Mouse (Mus musculus): ENCODE measurements at regions not wholly inside any gene's neighbourhood (a gene's known extent, or its start where the extent isn't known, plus 50 kb on each side); places are given as distances from the start of the nearest gene placed in this dataset.

- 74% methylated on average over 2 of the region's 2 CpGs for WGBS
- H3K27me3 ChIP-seq (ENCODE audit: control insufficient read depth, insufficient read depth, low read depth, low read length), result no peaks in the 10 kb centered on the region
- no peak for ATAC-seq
- H3K36me3 ChIP-seq (ENCODE audit: control insufficient read depth, insufficient read depth, low read length), result no peaks in the 10 kb centered on the region
- no peaks in the 10 kb centered on the region for H3K4me1 ChIP-seq (ENCODE audit: control insufficient read depth, insufficient read depth, low read length)
- no peak overlapping the region for H3K9ac ChIP-seq (ENCODE audit: low read depth, low read length)
- H3K27ac ChIP-seq (ENCODE audit: low read length), result no peak overlapping the region
- H3K4me3 ChIP-seq (ENCODE audit: low read depth, low read length), result no peak overlapping the region
- H3K4me2 ChIP-seq (ENCODE audit: low read length), result no peak overlapping the region
- no peaks in the 10 kb centered on the region for H3K9me3 ChIP-seq (replicated peaks; ENCODE audit: control insufficient read depth, low read length, poor library complexity, severe bottlenecking)
Measured at GRCm38 (mm10) chr2:50627501-50627900, 330.9 kb upstream of the Mmadhc start.

DNA sequence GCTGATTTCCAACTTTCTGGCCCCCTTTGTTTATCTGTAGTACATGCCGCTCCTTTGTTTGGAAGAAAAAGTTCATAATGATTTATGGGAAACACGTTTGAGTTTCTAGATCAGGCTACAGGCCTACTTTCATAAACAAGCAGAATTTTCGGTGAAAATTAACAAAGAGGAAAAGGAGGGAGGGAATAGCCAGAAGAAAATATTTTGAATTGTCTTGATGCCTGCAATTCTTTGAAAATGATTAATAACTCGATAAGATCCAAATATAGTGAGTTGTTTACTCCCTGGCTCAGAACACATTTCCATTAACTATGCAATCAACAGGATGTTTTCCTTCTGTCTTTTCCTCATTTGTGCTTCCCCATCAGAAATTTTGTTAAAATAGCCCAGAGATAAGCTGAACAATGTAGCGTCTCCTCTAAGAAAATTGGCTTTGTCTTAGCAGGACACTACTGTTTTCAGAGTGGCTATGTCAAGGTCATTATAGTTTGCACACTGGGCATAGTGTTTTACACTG is 328.7 kb upstream of the Mmadhc start:
- Histone ChIP-seq H3K4me2 (ENCODE audit: low read length) (no peak overlapping the region), H3K9ac (ENCODE audit: low read depth, low read length) (no peak overlapping the region), H3K36me3 (ENCODE audit: control insufficient read depth, insufficient read depth, low read length) (no peaks in the 10 kb centered on the region), H3K27me3 (ENCODE audit: control insufficient read depth, insufficient read depth, low read depth, low read length) (no peaks in the 10 kb centered on the region), H3K4me3 (ENCODE audit: low read depth, low read length) (no peak overlapping the region), H3K9me3 (replicated peaks; ENCODE audit: control insufficient read depth, low read length, poor library complexity, severe bottlenecking) (no peaks in the 10 kb centered on the region), H3K27ac (ENCODE audit: low read length) (no peak overlapping the region), H3K4me1 (ENCODE audit: control insufficient read depth, insufficient read depth, low read length) (no peaks in the 10 kb centered on the region)
- WGBS, result 86% methylated on average over 5 of the region's 5 CpGs
- ATAC-seq, result no peak

DNA sequence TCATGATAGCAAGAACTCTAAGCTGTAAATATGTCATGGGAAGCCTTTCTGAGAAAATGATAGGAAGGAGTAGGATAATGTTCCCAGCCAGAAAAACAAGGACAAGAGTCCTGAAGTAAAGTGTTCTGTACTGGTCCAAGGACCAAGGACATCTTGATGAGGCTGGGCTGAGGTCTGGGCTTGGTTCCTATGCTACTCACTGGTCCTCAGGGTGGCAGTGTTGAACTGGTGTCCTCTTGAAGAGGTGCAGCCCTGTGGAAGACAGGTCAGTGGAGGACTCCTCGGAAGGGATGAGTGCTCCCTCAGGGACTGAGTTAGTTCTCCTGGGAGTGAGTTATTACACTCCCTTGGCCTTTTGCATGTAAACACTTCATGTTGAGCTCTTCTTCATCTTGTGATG is 312.5 kb upstream of the Mmadhc start:
- no peak overlapping the region for H3K4me2 ChIP-seq (ENCODE audit: low read length)
- H3K36me3 ChIP-seq (ENCODE audit: control insufficient read depth, insufficient read depth, low read length), result no peaks in the 10 kb centered on the region
- H3K4me3 ChIP-seq (ENCODE audit: low read depth, low read length), result no peak overlapping the region
- no peak for ATAC-seq
- WGBS, result 69% methylated on average over 1 of the region's 1 CpGs
- H3K4me1 ChIP-seq (ENCODE audit: control insufficient read depth, insufficient read depth, low read length), result no peaks in the 10 kb centered on the region
- no peaks in the 10 kb centered on the region for H3K9me3 ChIP-seq (replicated peaks; ENCODE audit: control insufficient read depth, low read length, poor library complexity, severe bottlenecking)
- no peak overlapping the region for H3K9ac ChIP-seq (ENCODE audit: low read depth, low read length)
- H3K27ac ChIP-seq (ENCODE audit: low read length), result no peak overlapping the region
- H3K27me3 ChIP-seq (ENCODE audit: control insufficient read depth, insufficient read depth, low read depth, low read length), result no peaks in the 10 kb centered on the region

GRCm38 (mm10) chr2:50589195-50589594 is 292.6 kb upstream of the Mmadhc start:
- Histone ChIP-seq H3K27me3 (ENCODE audit: control insufficient read depth, insufficient read depth, low read depth, low read length) (no peaks in the 10 kb centered on the region), H3K36me3 (ENCODE audit: control insufficient read depth, insufficient read depth, low read length) (no peaks in the 10 kb centered on the region), H3K27ac (ENCODE audit: low read length) (no peak overlapping the region), H3K4me3 (ENCODE audit: low read depth, low read length) (no peak overlapping the region), H3K9me3 (replicated peaks; ENCODE audit: control insufficient read depth, low read length, poor library complexity, severe bottlenecking) (no peaks in the 10 kb centered on the region), H3K9ac (ENCODE audit: low read depth, low read length) (no peak overlapping the region), H3K4me1 (ENCODE audit: control insufficient read depth, insufficient read depth, low read length) (peaks cover 3% of the 10 kb centered on the region; the same call in 1 of the 2 replicates), H3K4me2 (ENCODE audit: low read length) (no peak overlapping the region)
- ATAC-seq, result peak; percentile 32; the same call in 1 of the 2 replicates
- WGBS, result 30% methylated on average over 6 of the region's 6 CpGs

GRCm38 (mm10) chr2:50588652-50589051 is 292.1 kb upstream of the Mmadhc start:
- Histone ChIP-seq H3K4me1 (ENCODE audit: control insufficient read depth, insufficient read depth, low read length) (peaks cover 3% of the 10 kb centered on the region; the same call in 1 of the 2 replicates), H3K9me3 (replicated peaks; ENCODE audit: control insufficient read depth, low read length, poor library complexity, severe bottlenecking) (no peaks in the 10 kb centered on the region), H3K4me3 (ENCODE audit: low read depth, low read length) (no peak overlapping the region), H3K27me3 (ENCODE audit: control insufficient read depth, insufficient read depth, low read depth, low read length) (no peaks in the 10 kb centered on the region), H3K9ac (ENCODE audit: low read depth, low read length) (no peak overlapping the region), H3K27ac (ENCODE audit: low read length) (no peak overlapping the region), H3K36me3 (ENCODE audit: control insufficient read depth, insufficient read depth, low read length) (no peaks in the 10 kb centered on the region), H3K4me2 (ENCODE audit: low read length) (no peak overlapping the region)
- 63% methylated on average over 6 of the region's 6 CpGs for WGBS
- ATAC-seq, result no peak

GRCm38 (mm10) chr2:50586321-50587050 is 289.9 kb upstream of the Mmadhc start:
- no peaks in the 10 kb centered on the region for H3K36me3 ChIP-seq (ENCODE audit: control insufficient read depth, insufficient read depth, low read length)
- no peak overlapping the region for H3K4me2 ChIP-seq (ENCODE audit: low read length)
- H3K9ac ChIP-seq (ENCODE audit: low read depth, low read length), result no peak overlapping the region
- no peak overlapping the region for H3K4me3 ChIP-seq (ENCODE audit: low read depth, low read length)
- H3K4me1 ChIP-seq (ENCODE audit: control insufficient read depth, insufficient read depth, low read length), result peaks cover 3% of the 10 kb centered on the region; the same call in 1 of the 2 replicates
- H3K9me3 ChIP-seq (replicated peaks; ENCODE audit: control insufficient read depth, low read length, poor library complexity, severe bottlenecking), result no peaks in the 10 kb centered on the region
- 35% methylated on average over 6 of the region's 6 CpGs for WGBS
- H3K27ac ChIP-seq (ENCODE audit: low read length), result no peak overlapping the region
- ATAC-seq, result no peak
- H3K27me3 ChIP-seq (ENCODE audit: control insufficient read depth, insufficient read depth, low read depth, low read length), result no peaks in the 10 kb centered on the region

GRCm38 (mm10) chr2:50579620-50580019 is 283.0 kb upstream of the Mmadhc start:
- no peak for ATAC-seq
- 73% methylated on average over 2 of the region's 2 CpGs for WGBS
- Histone ChIP-seq H3K36me3 (ENCODE audit: control insufficient read depth, insufficient read depth, low read length) (no peaks in the 10 kb centered on the region), H3K4me2 (ENCODE audit: low read length) (no peak overlapping the region), H3K27ac (ENCODE audit: low read length) (no peak overlapping the region), H3K9ac (ENCODE audit: low read depth, low read length) (no peak overlapping the region), H3K4me1 (ENCODE audit: control insufficient read depth, insufficient read depth, low read length) (no peaks in the 10 kb centered on the region), H3K4me3 (ENCODE audit: low read depth, low read length) (no peak overlapping the region), H3K27me3 (ENCODE audit: control insufficient read depth, insufficient read depth, low read depth, low read length) (no peaks in the 10 kb centered on the region), H3K9me3 (replicated peaks; ENCODE audit: control insufficient read depth, low read length, poor library complexity, severe bottlenecking) (no peaks in the 10 kb centered on the region)

- ATAC-seq, result no peak
- 76% methylated on average over 6 of the region's 6 CpGs for whole genome bisulfite sequencing
- H3K36me3 ChIP-seq (ENCODE audit: control insufficient read depth, insufficient read depth, low read length), result no peaks in the 10 kb centered on the region
- H3K9ac ChIP-seq (ENCODE audit: low read depth, low read length), result no peak overlapping the region
- H3K27ac ChIP-seq (ENCODE audit: low read length), result no peak overlapping the region
- H3K4me1 ChIP-seq (ENCODE audit: control insufficient read depth, insufficient read depth, low read length), result no peaks in the 10 kb centered on the region
- no peaks in the 10 kb centered on the region for H3K9me3 ChIP-seq (replicated peaks; ENCODE audit: control insufficient read depth, low read length, poor library complexity, severe bottlenecking)
- no peak overlapping the region for H3K4me3 ChIP-seq (ENCODE audit: low read depth, low read length)
- no peak overlapping the region for H3K4me2 ChIP-seq (ENCODE audit: low read length)
- no peaks in the 10 kb centered on the region for H3K27me3 ChIP-seq (ENCODE audit: control insufficient read depth, insufficient read depth, low read depth, low read length)
Measured at GRCm38 (mm10) chr2:50578278-50579043, 281.9 kb upstream of the Mmadhc start.

GRCm38 (mm10) chr2:50577736-50578135 is 281.1 kb upstream of the Mmadhc start:
- no peak for ATAC-seq
- Histone ChIP-seq H3K4me2 (ENCODE audit: low read length) (no peak overlapping the region), H3K4me3 (ENCODE audit: low read depth, low read length) (no peak overlapping the region), H3K9ac (ENCODE audit: low read depth, low read length) (no peak overlapping the region), H3K27ac (ENCODE audit: low read length) (no peak overlapping the region), H3K36me3 (ENCODE audit: control insufficient read depth, insufficient read depth, low read length) (no peaks in the 10 kb centered on the region), H3K27me3 (ENCODE audit: control insufficient read depth, insufficient read depth, low read depth, low read length) (no peaks in the 10 kb centered on the region), H3K4me1 (ENCODE audit: control insufficient read depth, insufficient read depth, low read length) (no peaks in the 10 kb centered on the region), H3K9me3 (replicated peaks; ENCODE audit: control insufficient read depth, low read length, poor library complexity, severe bottlenecking) (no peaks in the 10 kb centered on the region)
- WGBS, result 90% methylated on average over 9 of the region's 9 CpGs
